22 mouse cellular contexts compared by ENCODE assay signal in genomic region chr16:29802603-29803002, GRCm38 (mm10).
DNase-seq lines count a peak whose midpoint lies in the region; ATAC-seq lines count a peak whose summit lies in the region.
"Had no signal": no experiment of that assay in that cellular context is flagged by ENCODE, and none has a peak within 500 bp of the region (broad histone marks: within the 10 kb centered on the region; RNA-seq: fewer than 3 reads in every experiment).

No protein-coding gene starts in this region.

- no peak overlapping the region for H3K4me3 ChIP-seq in heart, embryonic 15.5 days
- no peak overlapping the region for H3K4me3 ChIP-seq in embryonic facial prominence, embryonic 14.5 days (ENCODE audit: low read depth, low read length)
- H3K4me3 ChIP-seq in intestine, embryonic 15.5 days (replicated peaks): no peak overlapping the region
- H3K4me3 ChIP-seq: forebrain, embryonic 10.5 days; hindbrain, embryonic 15.5 days; midbrain, embryonic 12.5 days; neural tube, embryonic 15.5 days; stomach, embryonic 15.5 days had no signal

- no peaks in the 10 kb centered on the region for H3K9me3 ChIP-seq in heart, embryonic 15.5 days (replicated peaks)
- no peaks in the 10 kb centered on the region for H3K9me3 ChIP-seq in embryonic facial prominence, embryonic 14.5 days (ENCODE audit: control insufficient read depth, low read length)
- no peaks in the 10 kb centered on the region for H3K9me3 ChIP-seq in intestine, embryonic 15.5 days
- H3K9me3 ChIP-seq: forebrain, embryonic 10.5 days; hindbrain, embryonic 15.5 days; midbrain, embryonic 12.5 days; neural tube, embryonic 15.5 days; stomach, embryonic 15.5 days had no signal

- 45% methylated on average over 6 of the region's 6 CpGs for WGBS in heart, embryonic 15.5 days
- 39% methylated on average over 6 of the region's 6 CpGs for WGBS in embryonic facial prominence, embryonic 14.5 days
- WGBS in intestine, embryonic 15.5 days: 54% methylated on average over 6 of the region's 6 CpGs

- no peaks in the 10 kb centered on the region for H3K36me3 ChIP-seq in heart, embryonic 15.5 days
- H3K36me3 ChIP-seq in embryonic facial prominence, embryonic 14.5 days (ENCODE audit: control insufficient read depth, insufficient read depth, low read length): no peaks in the 10 kb centered on the region
- no peaks in the 10 kb centered on the region for H3K36me3 ChIP-seq in intestine, embryonic 15.5 days
- H3K36me3 ChIP-seq: forebrain, embryonic 10.5 days; hindbrain, embryonic 15.5 days; midbrain, embryonic 12.5 days; neural tube, embryonic 15.5 days; stomach, embryonic 15.5 days had no signal

- peak overlapping the region; percentile 24; the same call in 1 of the 2 replicates for H3K27ac ChIP-seq in heart, embryonic 15.5 days
- H3K27ac ChIP-seq in embryonic facial prominence, embryonic 14.5 days (replicated peaks; ENCODE audit: low read depth, low read length): 0 out of 2 replicates have a peak overlapping the region, but pooled peaks have one; percentile 5
- H3K27ac ChIP-seq in intestine, embryonic 15.5 days: peak overlapping the region; percentile 44; the same call in 1 of the 2 replicates
- H3K27ac ChIP-seq: forebrain, embryonic 10.5 days; hindbrain, embryonic 15.5 days; liver, embryonic 14.5 days; midbrain, embryonic 12.5 days; neural tube, embryonic 15.5 days; stomach, embryonic 15.5 days had no signal

- DNase-seq in heart, postnatal 4 days: no peak
- DNase-seq in kidney, postnatal 14 days: peak; percentile 17
- DNase-seq in kidney, postnatal 25 days: no peak
- no peak for DNase-seq in embryonic facial prominence, embryonic 14.5 days (ENCODE audit: low spot score)
- DNase-seq in adrenal gland, postnatal 14 days: no peak
- DNase-seq: adrenal gland, postnatal 10 days; cerebellum, adult 2 months; cerebellum, postnatal 25 days; gastrocnemius, postnatal 10 days; heart, adult 11 months; kidney, adult 11 months; layer of hippocampus, adult 9-11 months; thymus, postnatal 25 days had no signal

- no peak overlapping the region for H3K9ac ChIP-seq in heart, embryonic 15.5 days
- no peak overlapping the region for H3K9ac ChIP-seq in embryonic facial prominence, embryonic 14.5 days (ENCODE audit: low read depth, low read length)
- H3K9ac ChIP-seq in intestine, embryonic 15.5 days: no peak overlapping the region
- H3K9ac ChIP-seq: hindbrain, embryonic 15.5 days; liver, embryonic 14.5 days; midbrain, embryonic 12.5 days; neural tube, embryonic 15.5 days; stomach, embryonic 15.5 days had no signal

- no peak for ATAC-seq in heart, embryonic 15.5 days (replicated peaks; ENCODE audit: insufficient number of reproducible peaks, insufficient read depth, low FRiP score, low read depth)
- ATAC-seq in embryonic facial prominence, embryonic 14.5 days (ENCODE audit: low read depth): no peak; the same call in 1 of the 2 replicates
- ATAC-seq in intestine, embryonic 15.5 days: no peak
- ATAC-seq: forebrain, embryonic 16.5 days had no signal

- no peak overlapping the region for H3K4me2 ChIP-seq in heart, embryonic 15.5 days
- H3K4me2 ChIP-seq in embryonic facial prominence, embryonic 14.5 days (ENCODE audit: low read depth, low read length): no peak overlapping the region
- no peak overlapping the region for H3K4me2 ChIP-seq in intestine, embryonic 15.5 days (replicated peaks)
- H3K4me2 ChIP-seq: hindbrain, embryonic 15.5 days; midbrain, embryonic 12.5 days; neural tube, embryonic 15.5 days; stomach, embryonic 15.5 days had no signal

- peaks cover 3% of the 10 kb centered on the region; the same call in 1 of the 2 replicates for H3K4me1 ChIP-seq in heart, embryonic 15.5 days (replicated peaks)
- H3K4me1 ChIP-seq in embryonic facial prominence, embryonic 14.5 days (ENCODE audit: control insufficient read depth, insufficient read depth, low read length): peaks cover 8% of the 10 kb centered on the region
- H3K4me1 ChIP-seq in intestine, embryonic 15.5 days (replicated peaks): peaks cover 14% of the 10 kb centered on the region
- H3K4me1 ChIP-seq: hindbrain, embryonic 15.5 days; neural tube, embryonic 15.5 days had no signal

- H3K27me3 ChIP-seq in heart, embryonic 15.5 days: peaks cover 25% of the 10 kb centered on the region
- H3K27me3 ChIP-seq in embryonic facial prominence, embryonic 14.5 days (replicated peaks; ENCODE audit: control insufficient read depth, insufficient read depth, low read length): no peaks in the 10 kb centered on the region
- H3K27me3 ChIP-seq in intestine, embryonic 15.5 days (replicated peaks): no peaks in the 10 kb centered on the region
- H3K27me3 ChIP-seq: stomach, embryonic 15.5 days had no signal
